Mouse (Mus musculus) midbrain, embryonic 14.5 days (tissue): ENCODE results near the gene Dennd2c. TPM values are rescaled to one million over a fixed set of nuclear protein-coding genes. Genes with fewer than 3 reads are reported as not detected.
"Not testable (repeated sequence)": the region's sequence is repeated elsewhere in the genome, so short reads cannot be mapped to it uniquely, and the experiment has no call there.

Experiments used
- ATAC-seq: fragments of 200-750 bp; cut with Nextera tagmentation; 2 replicates; pipeline ENCODE4 v1.8.0; 2017; ENCODE audit warnings: moderate number of reproducible peaks, moderate library complexity; ENCODE audit not compliant: low FRiP score, low TSS enrichment
- DNase-seq: peaks from one replicate; pipeline ENCODE4 v3.0.0-alpha.2; 2015
- H3K27ac ChIP-seq: fragments of 300-500 bp; sonication (generic); replicated peaks from 2 replicates; pipeline ENCODE4 v1.5.1; 2014; ENCODE audit warnings: mild to moderate bottlenecking, low read depth, low read length, moderate library complexity
- H3K27me3 ChIP-seq: fragments of 300-500 bp; sonication (generic); 2 replicates; pipeline ENCODE4 v1.6.1; 2014; ENCODE audit warnings: low read length, control low read depth, mixed read lengths; ENCODE audit not compliant: control insufficient read depth, insufficient read depth
- H3K36me3 ChIP-seq: fragments of 300-500 bp; sonication (generic); 2 replicates; pipeline ENCODE4 v1.6.1; 2014; ENCODE audit warnings: low read length, control low read depth; ENCODE audit not compliant: control insufficient read depth, insufficient read depth
- H3K4me1 ChIP-seq: fragments of 300-500 bp; sonication (generic); 2 replicates; pipeline ENCODE4 v1.6.1; 2014; ENCODE audit warnings: mild to moderate bottlenecking, antibody characterized with exemption, low read length, control low read depth; ENCODE audit not compliant: control insufficient read depth, insufficient read depth
- H3K4me2 ChIP-seq: fragments of 300-500 bp; sonication (generic); 2 replicates; pipeline ENCODE4 v1.6.1; 2014; ENCODE audit warnings: mild to moderate bottlenecking, low read length, moderate library complexity
- H3K4me3 ChIP-seq: fragments of 300-500 bp; sonication (generic); replicated peaks from 2 replicates; pipeline ENCODE4 v1.5.1; 2014; ENCODE audit warnings: low read depth, low read length
- H3K9ac ChIP-seq: fragments of 300-500 bp; sonication (generic); replicated peaks from 2 replicates; pipeline ENCODE4 v1.6.1; 2014; ENCODE audit warnings: mild to moderate bottlenecking, low read length, moderate library complexity
- H3K9me3 ChIP-seq: fragments of 300-500 bp; sonication (generic); 2 replicates; pipeline ENCODE4 v1.6.1; 2016; ENCODE audit warnings: low read length, control low read depth, mixed read lengths; ENCODE audit not compliant: control insufficient read depth
- WGBS: fragments of 180-500 bp; shearing (Covaris S2); extraction: QIAGEN DNeasy Blood & Tissue Kit; methylation state at CpG from one replicate; pipeline ENCODE4 v1.1.7; 2014; 5-methylcytosine and 5-hydroxymethylcytosine counted together
- polyA plus RNA-seq: library from polyadenylated mRNA; unstranded; fragments of >200 nt; fragmentation: Nextera tagmentation; extraction: Ambion mirVana; gene quantifications from 2 replicates; pipeline ENCODE4 v1.2.1, GENCODE M21; 2014

Gene Dennd2c
- polyA plus RNA-seq, 1 experiment from 2014 or later, result 0.97 TPM

- DNase-seq (no peak), ATAC-seq (no peak)
- 75% methylated on average over 2 of the region's 2 CpGs for WGBS
- Histone ChIP-seq H3K27me3 (no peaks in the 10 kb centered on the region), H3K4me2 (no peak overlapping the region), H3K4me3 (no peak overlapping the region), H3K4me1 (no peaks in the 10 kb centered on the region), H3K27ac (no peak overlapping the region), H3K9me3 (no peaks in the 10 kb centered on the region), H3K9ac (no peak overlapping the region), H3K36me3 (no peaks in the 10 kb centered on the region)
Observed at GRCm38 (mm10) chr3:103208237-103208636, 105.8 kb downstream of the Dennd2c start.

- WGBS, result 89% methylated on average over 2 of the region's 2 CpGs
- ATAC-seq, result no peak
- no peaks in the 10 kb centered on the region for H3K36me3 ChIP-seq
Observed at GRCm38 (mm10) chr3:103211101-103211500, 108.7 kb downstream of the Dennd2c start.

GRCm38 (mm10) chr3:103212142-103212541, 109.7 kb downstream of the Dennd2c start:
- Histone ChIP-seq H3K36me3 (no peaks in the 10 kb centered on the region), H3K27me3 (no peaks in the 10 kb centered on the region), H3K9ac (no peak overlapping the region), H3K4me2 (no peak overlapping the region), H3K4me3 (no peak overlapping the region), H3K27ac (no peak overlapping the region), H3K9me3 (no peaks in the 10 kb centered on the region), H3K4me1 (no peaks in the 10 kb centered on the region)
- ATAC-seq (no peak), DNase-seq (no peak)
- WGBS, result 83% methylated on average over 1 of the region's 1 CpGs

More at GRCm38 (mm10) chr3:103211101-103211500, 108.7 kb downstream of the Dennd2c start:
- no peak overlapping the region for H3K4me2 ChIP-seq
- no peak overlapping the region for H3K9ac ChIP-seq
- no peaks in the 10 kb centered on the region for H3K27me3 ChIP-seq
- no peaks in the 10 kb centered on the region for H3K9me3 ChIP-seq
- no peaks in the 10 kb centered on the region for H3K4me1 ChIP-seq
- DNase-seq, result no peak
- H3K27ac ChIP-seq, result no peak overlapping the region
- H3K4me3 ChIP-seq, result no peak overlapping the region

GRCm38 (mm10) chr3:103213537-103213936, 111.1 kb downstream of the Dennd2c start:
- H3K4me3 ChIP-seq, result no peak overlapping the region
- DNase-seq (no peak), ATAC-seq (no peak)
- H3K4me2 ChIP-seq, result no peak overlapping the region
- 88% methylated on average over 5 of the region's 5 CpGs for WGBS
- H3K9me3 ChIP-seq, result no peaks in the 10 kb centered on the region
- no peaks in the 10 kb centered on the region for H3K4me1 ChIP-seq
- no peaks in the 10 kb centered on the region for H3K27me3 ChIP-seq
- H3K9ac ChIP-seq, result no peak overlapping the region
- H3K36me3 ChIP-seq, result no peaks in the 10 kb centered on the region
- no peak overlapping the region for H3K27ac ChIP-seq

GRCm38 (mm10) chr3:103214593-103215285, 112.3 kb downstream of the Dennd2c start:
- Histone ChIP-seq H3K27ac (no peak overlapping the region), H3K9ac (no peak overlapping the region), H3K27me3 (no peaks in the 10 kb centered on the region), H3K4me2 (no peak overlapping the region), H3K36me3 (no peaks in the 10 kb centered on the region), H3K9me3 (no peaks in the 10 kb centered on the region), H3K4me3 (no peak overlapping the region), H3K4me1 (no peaks in the 10 kb centered on the region)
- ATAC-seq (no peak), DNase-seq (no peak)
- 84% methylated on average over 8 of the region's 8 CpGs for WGBS

GRCm38 (mm10) chr3:103215399-103215798, 113.0 kb downstream of the Dennd2c start:
- 96% methylated on average over 8 of the region's 8 CpGs for WGBS
- ATAC-seq, DNase-seq, H3K4me3 ChIP-seq, H3K27ac ChIP-seq, H3K4me1 ChIP-seq, H3K9me3 ChIP-seq, H3K36me3 ChIP-seq, H3K27me3 ChIP-seq, H3K9ac ChIP-seq, H3K4me2 ChIP-seq: not testable (repeated sequence)

Other genes starting within 250 kb of the Dennd2c start
- not detected in 2 replicates for gene Sycp1, start 166.5 kb upstream of the Dennd2c start, polyA plus RNA-seq
- 0.07 TPM in 2 replicates for gene Nr1h5, start 138.5 kb upstream of the Dennd2c start, polyA plus RNA-seq
- gene Sike1, start 106.9 kb upstream of the Dennd2c start, polyA plus RNA-seq, result 59.0 and 59.8 TPM in 2 replicates
- gene Csde1, start 82.2 kb upstream of the Dennd2c start, polyA plus RNA-seq, result 416 and 554 TPM in 2 replicates
- 95.7 and 95.8 TPM in 2 replicates for gene Nras, start 44.3 kb upstream of the Dennd2c start, polyA plus RNA-seq
- gene Ampd1, start 28.6 kb upstream of the Dennd2c start, polyA plus RNA-seq, result not detected in 2 replicates
- gene Bcas2, start 69.1 kb downstream of the Dennd2c start, polyA plus RNA-seq, result 221 and 246 TPM in 2 replicates
- 31.3 and 39.0 TPM in 2 replicates for gene Trim33, start 176.7 kb downstream of the Dennd2c start, polyA plus RNA-seq